Mouse (Mus musculus): ENCODE results near the gene Upk3a. TPM values are rescaled to one million over a fixed set of nuclear protein-coding genes. Genes with fewer than 3 reads are reported as not detected.

Gene Upk3a
- total and polyA plus RNA-seq, 2 experiments from 2014 or later: 0.66 to 3.0 TPM

DNA sequence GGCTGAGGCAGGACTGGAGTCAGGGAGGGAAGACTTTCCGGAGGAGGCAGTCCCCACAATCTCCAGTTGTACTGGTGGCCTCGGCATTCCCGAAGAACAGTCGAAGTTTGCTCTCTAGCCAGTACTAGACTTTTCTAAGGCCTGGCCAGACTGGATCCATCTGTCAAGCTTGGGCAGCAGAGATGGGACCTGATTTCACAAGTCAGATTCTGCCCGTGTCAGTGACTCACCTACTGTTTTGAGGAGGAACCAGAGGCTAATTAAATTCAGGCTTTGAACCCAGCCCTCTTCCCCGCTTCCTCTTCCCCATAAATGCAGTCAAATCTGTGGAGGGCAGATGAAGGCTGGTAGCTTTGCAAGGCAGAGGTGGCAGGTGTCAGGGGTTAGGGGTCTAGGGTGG is 21.9 kb upstream of the Upk3a start:
- TF ChIP-seq CTCF (IDR thresholded peaks at IDR 0.05): no peak

GRCm38 (mm10) chr15:84995967-84996366 is 21.0 kb upstream of the Upk3a start:
- no peak overlapping the region for H3K9ac ChIP-seq (replicated peaks; ENCODE audit: low read length, poor library complexity, severe bottlenecking)
- WGBS: 0% methylated on average over 1 of the region's 1 CpGs
- no peaks in the 10 kb centered on the region for H3K4me1 ChIP-seq (ENCODE audit: insufficient read depth, low read length)
- DNase-seq (ENCODE audit: low spot score) (peak; percentile 49), ATAC-seq (ENCODE audit: low FRiP score) (no peak)
- no peak overlapping the region for H3K27ac ChIP-seq (ENCODE audit: low read depth, low read length)
- H3K36me3 ChIP-seq (ENCODE audit: insufficient read depth, low read length): no peaks in the 10 kb centered on the region
- no peaks in the 10 kb centered on the region for H3K9me3 ChIP-seq (ENCODE audit: low read length)
- peak; percentile 64 for TF ChIP-seq CTCF (IDR thresholded peaks at IDR 0.05)
- H3K4me2 ChIP-seq (ENCODE audit: low read depth, low read length, poor library complexity, severe bottlenecking): no peak overlapping the region
- no peaks in the 10 kb centered on the region for H3K27me3 ChIP-seq (ENCODE audit: insufficient read depth, low read length)
- H3K4me3 ChIP-seq (ENCODE audit: low read depth, low read length): no peak overlapping the region

More for the DNA sequence above, 21.9 kb upstream of the Upk3a start:
- DNase-seq (ENCODE audit: low spot score) (no peak), ATAC-seq (ENCODE audit: low FRiP score) (no peak)
- Histone ChIP-seq H3K36me3 (ENCODE audit: insufficient read depth, low read length) (no peaks in the 10 kb centered on the region), H3K27me3 (ENCODE audit: insufficient read depth, low read length) (no peaks in the 10 kb centered on the region), H3K27ac (ENCODE audit: low read depth, low read length) (no peak overlapping the region), H3K4me1 (ENCODE audit: insufficient read depth, low read length) (no peaks in the 10 kb centered on the region), H3K4me2 (ENCODE audit: low read depth, low read length, poor library complexity, severe bottlenecking) (no peak overlapping the region), H3K4me3 (ENCODE audit: low read depth, low read length) (no peak overlapping the region), H3K9ac (replicated peaks; ENCODE audit: low read length, poor library complexity, severe bottlenecking) (no peak overlapping the region), H3K9me3 (ENCODE audit: low read length) (no peaks in the 10 kb centered on the region)
- WGBS: 56% methylated on average over 6 of the region's 6 CpGs

DNA sequence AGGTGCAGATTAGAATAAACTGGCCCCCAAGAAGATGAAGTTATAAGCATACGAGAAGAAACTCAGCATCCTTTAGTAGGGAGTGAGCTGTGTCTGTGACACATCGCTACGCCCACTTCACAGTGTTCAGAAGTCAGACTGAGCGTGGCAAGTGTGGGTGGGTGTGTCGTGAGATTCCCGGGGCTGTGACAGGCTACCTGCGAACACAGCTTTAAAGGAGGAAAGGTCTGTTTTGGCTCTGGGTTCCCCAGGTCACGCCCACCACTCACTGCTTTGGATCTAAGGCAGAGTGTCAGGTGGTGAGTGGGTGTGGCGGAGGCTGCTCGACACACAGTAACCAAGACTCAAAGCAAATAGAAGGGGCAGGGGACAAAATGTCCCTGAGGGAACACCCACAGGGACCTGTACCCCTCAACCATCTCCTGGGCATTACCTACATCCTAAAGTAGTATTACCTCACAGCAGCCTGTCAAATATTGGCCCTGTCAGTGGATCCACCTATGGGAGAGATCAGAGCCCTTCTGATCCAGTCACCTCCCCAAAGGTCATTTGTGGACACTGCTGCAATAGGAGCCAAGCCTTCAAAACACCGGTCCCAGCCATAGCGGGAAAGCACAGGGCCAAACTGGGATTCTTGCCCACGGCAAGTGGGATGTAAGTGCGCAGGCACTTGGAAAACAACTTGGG is 19.0 kb upstream of the Upk3a start:
- Histone ChIP-seq H3K36me3 (ENCODE audit: insufficient read depth, low read length) (no peaks in the 10 kb centered on the region), H3K4me2 (ENCODE audit: low read depth, low read length, poor library complexity, severe bottlenecking) (no peak overlapping the region), H3K9ac (replicated peaks; ENCODE audit: low read length, poor library complexity, severe bottlenecking) (no peak overlapping the region), H3K4me1 (ENCODE audit: insufficient read depth, low read length) (no peaks in the 10 kb centered on the region), H3K27ac (ENCODE audit: low read depth, low read length) (no peak overlapping the region), H3K4me3 (ENCODE audit: low read depth, low read length) (no peak overlapping the region), H3K9me3 (ENCODE audit: low read length) (no peaks in the 10 kb centered on the region), H3K27me3 (ENCODE audit: insufficient read depth, low read length) (no peaks in the 10 kb centered on the region)
- ATAC-seq (ENCODE audit: low FRiP score) (no peak), DNase-seq (ENCODE audit: low spot score) (no peak)
- 79% methylated on average over 14 of the region's 14 CpGs for WGBS
- TF ChIP-seq CTCF (IDR thresholded peaks at IDR 0.05): no peak

GRCm38 (mm10) chr15:84999911-85000310 is 17.0 kb upstream of the Upk3a start:
- H3K4me1 ChIP-seq (ENCODE audit: insufficient read depth, low read length): no peaks in the 10 kb centered on the region
- H3K9me3 ChIP-seq (ENCODE audit: low read length): no peaks in the 10 kb centered on the region
- no peak overlapping the region for H3K9ac ChIP-seq (replicated peaks; ENCODE audit: low read length, poor library complexity, severe bottlenecking)
- no peak for TF ChIP-seq CTCF (IDR thresholded peaks at IDR 0.05)
- H3K27me3 ChIP-seq (ENCODE audit: insufficient read depth, low read length): 0 out of 2 replicates have a peak, but pooled peaks cover 3% of the 10 kb centered on the region
- H3K4me3 ChIP-seq (ENCODE audit: low read depth, low read length): no peak overlapping the region
- no peak overlapping the region for H3K4me2 ChIP-seq (ENCODE audit: low read depth, low read length, poor library complexity, severe bottlenecking)
- no peaks in the 10 kb centered on the region for H3K36me3 ChIP-seq (ENCODE audit: insufficient read depth, low read length)
- H3K27ac ChIP-seq (ENCODE audit: low read depth, low read length): no peak overlapping the region
- WGBS: 55% methylated on average over 7 of the region's 7 CpGs
- DNase-seq (ENCODE audit: low spot score) (no peak), ATAC-seq (ENCODE audit: low FRiP score) (no peak)

GRCm38 (mm10) chr15:85000984-85001982 is 15.7 kb upstream of the Upk3a start:
- H3K4me1 ChIP-seq (ENCODE audit: insufficient read depth, low read length): no peaks in the 10 kb centered on the region
- no peak overlapping the region for H3K4me2 ChIP-seq (ENCODE audit: low read depth, low read length, poor library complexity, severe bottlenecking)
- no peaks in the 10 kb centered on the region for H3K36me3 ChIP-seq (ENCODE audit: insufficient read depth, low read length)

GRCm38 (mm10) chr15:85009666-85010065 is 7.3 kb upstream of the Upk3a start:
- Histone ChIP-seq H3K4me3 (ENCODE audit: low read depth, low read length) (no peak overlapping the region), H3K27me3 (ENCODE audit: insufficient read depth, low read length) (no peaks in the 10 kb centered on the region), H3K9me3 (ENCODE audit: low read length) (no peaks in the 10 kb centered on the region), H3K4me1 (ENCODE audit: insufficient read depth, low read length) (no peaks in the 10 kb centered on the region), H3K36me3 (ENCODE audit: insufficient read depth, low read length) (no peaks in the 10 kb centered on the region), H3K9ac (replicated peaks; ENCODE audit: low read length, poor library complexity, severe bottlenecking) (no peak overlapping the region), H3K27ac (ENCODE audit: low read depth, low read length) (no peak overlapping the region), H3K4me2 (ENCODE audit: low read depth, low read length, poor library complexity, severe bottlenecking) (no peak overlapping the region)
- DNase-seq (ENCODE audit: low spot score): no peak
- TF ChIP-seq CTCF (IDR thresholded peaks at IDR 0.05): no peak
- ATAC-seq (ENCODE audit: low FRiP score): no peak
- 85% methylated on average over 8 of the region's 8 CpGs for WGBS

More at GRCm38 (mm10) chr15:85000984-85001982, 15.7 kb upstream of the Upk3a start:
- Histone ChIP-seq H3K9me3 (ENCODE audit: low read length) (no peaks in the 10 kb centered on the region), H3K9ac (replicated peaks; ENCODE audit: low read length, poor library complexity, severe bottlenecking) (no peak overlapping the region), H3K4me3 (ENCODE audit: low read depth, low read length) (no peak overlapping the region), H3K27ac (ENCODE audit: low read depth, low read length) (no peak overlapping the region), H3K27me3 (ENCODE audit: insufficient read depth, low read length) (0 out of 2 replicates have a peak, but pooled peaks cover 3% of the 10 kb centered on the region)
- DNase-seq (ENCODE audit: low spot score) (peak; percentile 77), ATAC-seq (ENCODE audit: low FRiP score) (no peak)
- WGBS: 21% methylated on average over 29 of the region's 29 CpGs
- TF ChIP-seq CTCF (IDR thresholded peaks at IDR 0.05): peak; percentile 86

Data from midbrain, postnatal 0 days (tissue).